Mouse (Mus musculus): ENCODE results near the gene App. TPM values are rescaled to one million over a fixed set of nuclear protein-coding genes. Genes with fewer than 3 reads are reported as not detected.
A peak's percentile ranks its signal among the peaks of the same experiment; 100 is the strongest.

App gene
- polyA plus RNA-seq, 1 experiment from 2014 or later, result 166 TPM

DNA sequence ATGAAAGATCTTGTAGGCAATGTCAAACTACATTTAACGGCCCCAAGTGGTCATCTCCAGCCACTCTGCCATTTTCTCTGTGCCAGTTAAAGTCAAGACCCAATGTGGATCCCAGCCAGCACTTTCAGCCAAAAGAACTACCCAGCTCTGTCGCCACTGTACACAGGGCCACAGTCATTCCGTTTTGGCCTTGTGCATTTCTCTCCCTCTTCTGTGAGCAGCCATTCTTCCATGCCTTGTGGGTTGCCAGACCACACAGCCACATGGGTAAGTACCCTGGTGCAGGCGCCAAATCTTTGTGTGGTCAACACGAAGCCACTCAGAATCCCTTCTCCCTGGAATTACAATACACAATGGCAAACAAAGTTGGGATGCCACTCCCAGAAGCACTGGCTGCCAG, 57.7 kb downstream of the App start:
- no peak overlapping the region for H3K27ac ChIP-seq (replicated peaks)
- H3K4me3 ChIP-seq, result no peak overlapping the region
- no peaks in the 10 kb centered on the region for H3K27me3 ChIP-seq (replicated peaks)
- H3K4me1 ChIP-seq, result peaks cover 26% of the 10 kb centered on the region
- 85% methylated on average over 5 of the region's 5 CpGs for WGBS
- peaks cover 35% of the 10 kb centered on the region for H3K36me3 ChIP-seq
- no peak overlapping the region for H3K4me2 ChIP-seq
- H3K9ac ChIP-seq, result no peak overlapping the region
- ATAC-seq (ENCODE audit: extremely low read depth, insufficient number of reproducible peaks, low FRiP score, low TSS enrichment), result no peak
- no peaks in the 10 kb centered on the region for H3K9me3 ChIP-seq

DNA sequence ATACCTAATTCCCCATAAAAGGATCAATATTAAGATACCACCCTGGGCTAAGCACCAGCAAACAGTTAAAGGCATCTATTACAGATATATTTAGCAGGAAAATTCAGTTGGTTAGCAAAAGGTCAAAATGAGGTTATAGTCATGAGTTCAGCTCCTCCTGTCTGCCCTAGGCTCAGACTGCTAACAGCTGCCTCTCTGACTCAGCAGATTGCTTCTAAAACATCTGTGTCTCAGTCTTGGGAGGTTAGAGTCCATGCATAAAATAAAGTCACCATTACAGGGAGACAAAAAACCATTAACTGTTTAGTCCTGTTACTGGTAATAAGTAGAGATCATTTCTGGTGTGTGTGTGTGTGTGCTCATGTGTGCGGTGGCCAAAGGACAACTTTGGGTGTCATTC, 58.8 kb downstream of the App start:
- no peak for ATAC-seq (ENCODE audit: extremely low read depth, insufficient number of reproducible peaks, low FRiP score, low TSS enrichment)
- no peak overlapping the region for H3K9ac ChIP-seq
- WGBS, result 83% methylated on average over 1 of the region's 1 CpGs
- H3K4me1 ChIP-seq, result peaks cover 36% of the 10 kb centered on the region
- no peak overlapping the region for H3K4me2 ChIP-seq
- no peaks in the 10 kb centered on the region for H3K9me3 ChIP-seq
- H3K4me3 ChIP-seq, result no peak overlapping the region
- no peaks in the 10 kb centered on the region for H3K27me3 ChIP-seq (replicated peaks)
- no peak overlapping the region for H3K27ac ChIP-seq (replicated peaks)
- peaks cover 30% of the 10 kb centered on the region for H3K36me3 ChIP-seq

DNA sequence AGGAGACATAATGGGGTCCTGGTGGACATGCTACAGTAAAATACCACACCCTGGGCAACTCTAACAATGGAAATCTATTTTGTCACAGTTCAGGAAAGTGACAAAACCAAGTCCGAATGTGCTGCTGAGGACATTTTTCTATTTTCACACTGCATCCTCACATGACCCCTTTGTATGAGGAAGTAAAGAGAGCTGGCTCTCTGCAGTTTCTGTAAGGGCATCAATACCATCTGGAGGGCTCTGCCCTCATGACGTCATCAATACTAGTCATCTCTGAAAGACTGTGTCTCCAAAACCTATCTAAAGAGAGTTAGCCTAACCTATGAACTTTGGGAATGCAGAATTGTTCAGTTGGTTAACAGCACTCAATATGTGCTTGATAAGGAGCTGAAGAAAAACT, 59.6 kb downstream of the App start:
- H3K4me3 ChIP-seq, result no peak overlapping the region
- H3K27ac ChIP-seq (replicated peaks), result no peak overlapping the region
- no peaks in the 10 kb centered on the region for H3K27me3 ChIP-seq (replicated peaks)
- H3K4me1 ChIP-seq, result peaks cover 28% of the 10 kb centered on the region
- ATAC-seq (ENCODE audit: extremely low read depth, insufficient number of reproducible peaks, low FRiP score, low TSS enrichment), result no peak
- H3K9ac ChIP-seq, result no peak overlapping the region
- peaks cover 22% of the 10 kb centered on the region for H3K36me3 ChIP-seq
- H3K4me2 ChIP-seq, result no peak overlapping the region
- no peaks in the 10 kb centered on the region for H3K9me3 ChIP-seq
- WGBS, result 82% methylated on average over 2 of the region's 2 CpGs

DNA sequence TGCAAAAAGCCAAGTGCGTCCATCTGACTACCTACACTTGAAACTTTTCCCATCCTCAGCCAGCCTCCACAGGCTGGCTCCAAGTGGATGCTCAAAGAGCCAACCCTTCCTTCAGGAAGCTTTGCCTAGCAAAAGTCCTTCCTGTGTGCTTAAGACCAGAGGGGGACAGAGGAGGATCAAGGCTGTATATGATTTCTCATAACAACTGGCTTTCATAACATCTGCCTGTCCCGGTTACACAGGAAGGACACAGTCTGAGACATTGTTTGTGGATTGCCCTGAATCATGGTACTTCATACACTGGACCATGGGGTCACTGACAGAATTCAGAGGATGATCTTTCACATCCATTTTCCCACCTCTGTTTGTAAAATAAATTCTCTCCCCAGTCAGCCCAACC, 61.3 kb downstream of the App start:
- 72% methylated on average over 2 of the region's 2 CpGs for WGBS
- H3K9ac ChIP-seq, result no peak overlapping the region

DNA sequence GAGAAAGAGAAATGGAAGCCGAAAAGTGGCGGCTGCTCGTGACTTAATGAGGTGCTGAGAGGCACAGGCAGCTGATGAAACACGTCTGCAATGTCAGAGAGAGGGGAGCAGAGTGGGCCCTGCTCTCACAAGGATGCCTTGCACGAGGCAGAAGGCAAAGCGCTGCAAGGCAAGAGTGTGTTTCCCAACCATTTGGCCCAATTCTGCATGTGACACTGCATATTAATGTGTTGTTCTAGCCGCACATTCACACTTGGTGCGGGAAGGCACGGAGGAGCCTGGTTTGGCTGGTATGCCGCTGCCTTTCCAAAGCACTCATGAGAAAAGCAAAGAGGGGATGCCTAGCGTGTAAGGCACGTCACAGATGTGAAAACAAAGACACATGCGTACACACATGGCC, 63.1 kb downstream of the App start:
- Histone ChIP-seq H3K36me3 (no peaks in the 10 kb centered on the region), H3K4me2 (peak overlapping the region; percentile 18; the same call in 1 of the 2 replicates), H3K27me3 (replicated peaks) (no peaks in the 10 kb centered on the region), H3K9me3 (no peaks in the 10 kb centered on the region), H3K9ac (no peak overlapping the region), H3K4me3 (no peak overlapping the region), H3K27ac (replicated peaks) (no peak overlapping the region), H3K4me1 (peaks cover 30% of the 10 kb centered on the region)
- WGBS, result 55% methylated on average over 13 of the region's 13 CpGs
- ATAC-seq (ENCODE audit: extremely low read depth, insufficient number of reproducible peaks, low FRiP score, low TSS enrichment), result no peak

More for the DNA sequence above, 61.3 kb downstream of the App start:
- H3K4me1 ChIP-seq, result peaks cover 19% of the 10 kb centered on the region
- no peak overlapping the region for H3K27ac ChIP-seq (replicated peaks)
- no peak for ATAC-seq (ENCODE audit: extremely low read depth, insufficient number of reproducible peaks, low FRiP score, low TSS enrichment)
- peaks cover 9% of the 10 kb centered on the region for H3K36me3 ChIP-seq
- H3K9me3 ChIP-seq, result no peaks in the 10 kb centered on the region
- H3K4me2 ChIP-seq, result no peak overlapping the region
- no peak overlapping the region for H3K4me3 ChIP-seq
- no peaks in the 10 kb centered on the region for H3K27me3 ChIP-seq (replicated peaks)

DNA sequence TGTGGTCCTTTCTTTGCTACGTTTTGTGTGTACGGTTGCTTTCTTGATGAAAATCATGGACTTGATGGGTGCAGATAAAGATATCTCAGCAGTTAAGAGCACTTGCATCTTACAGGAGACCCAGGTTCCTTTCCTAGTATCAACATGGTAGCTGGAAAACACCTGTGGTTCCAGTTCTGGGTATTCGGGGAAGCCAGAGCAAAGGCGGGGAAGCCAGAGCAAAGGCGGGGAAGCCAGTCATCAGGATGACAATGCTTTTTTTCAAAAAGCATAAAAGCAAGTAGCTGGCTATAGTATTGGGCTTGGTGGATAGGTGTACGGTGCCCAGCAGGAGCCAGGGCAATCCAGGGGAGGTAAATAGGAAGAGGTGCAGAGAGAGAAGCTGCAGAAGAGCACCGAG, 65.1 kb downstream of the App start:
- ATAC-seq (ENCODE audit: extremely low read depth, insufficient number of reproducible peaks, low FRiP score, low TSS enrichment), result no peak
- no peak overlapping the region for H3K4me3 ChIP-seq
- H3K4me1 ChIP-seq, result peaks cover 33% of the 10 kb centered on the region
- H3K27ac ChIP-seq (replicated peaks), result no peak overlapping the region
- H3K27me3 ChIP-seq (replicated peaks), result no peaks in the 10 kb centered on the region
- no peak overlapping the region for H3K9ac ChIP-seq
- no peaks in the 10 kb centered on the region for H3K36me3 ChIP-seq
- H3K4me2 ChIP-seq, result no peak overlapping the region
- no peaks in the 10 kb centered on the region for H3K9me3 ChIP-seq
- 90% methylated on average over 7 of the region's 7 CpGs for whole genome bisulfite sequencing

DNA sequence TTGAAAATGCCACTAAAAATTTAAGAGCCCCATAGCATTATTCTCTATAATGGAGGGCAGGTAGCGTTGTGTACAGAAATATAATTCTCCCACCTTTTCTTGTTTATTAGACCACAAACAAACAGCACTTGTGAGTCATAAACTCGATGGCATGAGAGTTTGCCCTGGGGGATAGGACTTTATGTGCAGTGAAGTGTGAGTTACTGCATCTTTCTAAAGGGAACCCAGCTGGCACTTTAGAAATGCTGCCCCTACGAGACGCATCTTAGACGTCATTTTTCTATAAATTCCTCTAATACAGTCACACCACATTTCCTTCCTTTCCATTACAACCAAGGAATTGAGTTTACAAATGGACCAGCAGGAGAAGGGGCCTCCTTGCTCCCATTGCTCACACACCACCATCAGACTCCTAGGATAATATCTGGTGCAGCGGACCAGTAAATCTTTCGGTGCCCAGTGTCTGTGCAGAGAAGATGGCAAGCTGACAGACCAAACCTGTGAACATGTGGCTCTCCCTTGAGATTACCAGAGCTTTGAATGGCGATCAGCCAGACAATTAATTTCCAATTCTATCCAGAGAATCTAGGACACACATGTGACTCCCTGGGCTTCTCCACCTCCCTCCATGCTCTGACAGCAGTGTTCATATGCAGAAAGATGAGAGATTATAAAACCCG, 66.8 kb downstream of the App start:
- ATAC-seq (ENCODE audit: extremely low read depth, insufficient number of reproducible peaks, low FRiP score, low TSS enrichment), result no peak
- WGBS, result 82% methylated on average over 9 of the region's 9 CpGs
- H3K27ac ChIP-seq (replicated peaks), result no peak overlapping the region
- H3K4me3 ChIP-seq, result no peak overlapping the region
- H3K9me3 ChIP-seq, result no peaks in the 10 kb centered on the region
- H3K36me3 ChIP-seq, result peaks cover 16% of the 10 kb centered on the region
- H3K4me2 ChIP-seq, result no peak overlapping the region
- peaks cover 50% of the 10 kb centered on the region for H3K4me1 ChIP-seq
- H3K27me3 ChIP-seq (replicated peaks), result no peaks in the 10 kb centered on the region
- no peak overlapping the region for H3K9ac ChIP-seq

DNA sequence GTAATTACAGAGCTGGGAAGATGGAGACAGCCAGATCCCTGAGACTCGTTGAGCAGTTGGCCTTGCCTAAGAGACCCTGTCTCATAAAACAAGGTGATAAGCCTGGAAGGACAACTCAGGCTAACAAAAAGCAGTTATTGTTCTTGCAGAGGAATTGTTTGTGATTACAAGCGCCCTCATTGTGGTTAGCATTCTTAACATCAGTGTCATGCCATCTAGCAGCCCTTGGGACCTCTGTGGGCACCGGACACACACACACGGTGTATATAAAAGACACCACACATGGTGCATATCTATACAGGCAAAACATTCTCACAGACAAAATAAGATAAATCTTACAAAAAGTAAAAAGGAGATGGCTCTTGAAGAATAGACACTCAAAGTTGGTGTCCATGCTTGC, 68.0 kb downstream of the App start:
- H3K27me3 ChIP-seq (replicated peaks), result no peaks in the 10 kb centered on the region
- peaks cover 23% of the 10 kb centered on the region for H3K36me3 ChIP-seq
- H3K9ac ChIP-seq, result no peak overlapping the region
- no peak overlapping the region for H3K27ac ChIP-seq (replicated peaks)
- no peak overlapping the region for H3K4me2 ChIP-seq
- H3K9me3 ChIP-seq, result no peaks in the 10 kb centered on the region
- WGBS, result 55% methylated on average over 4 of the region's 4 CpGs
- H3K4me3 ChIP-seq, result no peak overlapping the region
- no peak for ATAC-seq (ENCODE audit: extremely low read depth, insufficient number of reproducible peaks, low FRiP score, low TSS enrichment)
- H3K4me1 ChIP-seq, result peaks cover 55% of the 10 kb centered on the region

DNA sequence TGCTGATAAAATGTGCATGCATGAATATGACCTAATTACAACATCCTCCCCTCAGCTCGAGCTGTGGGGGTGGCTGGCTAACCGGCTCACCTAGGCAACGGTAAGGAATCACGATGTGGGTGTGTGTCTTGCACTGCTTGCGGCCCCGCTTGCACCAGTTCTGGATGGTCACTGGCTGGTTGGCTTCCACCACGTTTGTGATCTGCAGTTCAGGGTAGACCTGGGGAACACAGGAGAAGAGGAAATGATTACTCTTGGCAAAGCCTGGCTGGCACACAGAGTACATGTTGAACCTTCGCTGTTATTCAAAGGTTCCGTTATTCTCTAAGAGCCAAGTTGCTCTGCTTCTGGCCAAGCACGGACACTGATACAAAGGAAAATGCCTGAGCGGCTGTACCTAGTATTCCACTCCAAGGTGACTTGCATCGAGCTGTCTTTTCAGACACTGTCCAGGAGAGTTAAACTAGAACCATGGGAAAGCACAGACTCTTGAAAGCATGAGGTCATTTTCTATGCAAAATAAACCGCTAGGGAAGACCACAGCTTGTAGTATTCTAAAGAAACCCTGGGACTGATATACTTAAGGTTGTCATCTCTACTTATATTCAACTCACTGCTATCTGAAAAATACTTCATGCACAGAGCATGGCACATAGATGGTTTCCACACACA, 70.3 kb downstream of the App start:
- H3K27ac ChIP-seq (replicated peaks), result peak overlapping the region; percentile 62; the same call in 1 of the 2 replicates
- H3K4me3 ChIP-seq, result no peak overlapping the region
- H3K4me2 ChIP-seq, result no peak overlapping the region; the same call in 1 of the 2 replicates
- H3K27me3 ChIP-seq (replicated peaks), result no peaks in the 10 kb centered on the region
- peaks cover 64% of the 10 kb centered on the region for H3K4me1 ChIP-seq
- WGBS, result 69% methylated on average over 13 of the region's 13 CpGs
- no peak for ATAC-seq (ENCODE audit: extremely low read depth, insufficient number of reproducible peaks, low FRiP score, low TSS enrichment)
- no peaks in the 10 kb centered on the region for H3K9me3 ChIP-seq
- H3K36me3 ChIP-seq, result peaks cover 29% of the 10 kb centered on the region
- H3K9ac ChIP-seq, result no peak overlapping the region

DNA sequence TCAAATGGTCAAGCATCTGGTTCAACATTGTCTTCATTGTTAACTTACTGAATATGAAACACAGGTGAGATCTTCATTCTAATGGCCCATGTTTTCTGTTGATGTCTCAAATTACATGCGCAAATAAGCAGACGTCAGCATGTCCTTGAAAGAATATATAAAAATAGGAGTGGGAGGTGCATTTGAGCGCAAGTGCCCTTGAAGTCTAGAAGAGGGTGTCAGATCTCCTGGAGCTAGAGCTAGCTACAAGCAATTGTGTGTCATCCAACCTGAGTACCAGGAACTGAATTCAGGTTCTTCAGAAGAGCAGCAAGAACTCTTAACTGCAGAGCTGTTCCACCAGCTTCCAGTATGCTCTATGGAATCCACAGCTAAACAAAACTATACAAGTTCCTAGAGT, 72.0 kb downstream of the App start:
- WGBS, result 75% methylated on average over 3 of the region's 3 CpGs
- peaks cover 40% of the 10 kb centered on the region for H3K36me3 ChIP-seq
- no peaks in the 10 kb centered on the region for H3K27me3 ChIP-seq (replicated peaks)
- H3K4me2 ChIP-seq, result no peak overlapping the region
- H3K9me3 ChIP-seq, result no peaks in the 10 kb centered on the region
- H3K9ac ChIP-seq, result no peak overlapping the region
- ATAC-seq (ENCODE audit: extremely low read depth, insufficient number of reproducible peaks, low FRiP score, low TSS enrichment), result no peak
- no peak overlapping the region for H3K27ac ChIP-seq (replicated peaks)
- peaks cover 61% of the 10 kb centered on the region for H3K4me1 ChIP-seq
- no peak overlapping the region for H3K4me3 ChIP-seq

DNA sequence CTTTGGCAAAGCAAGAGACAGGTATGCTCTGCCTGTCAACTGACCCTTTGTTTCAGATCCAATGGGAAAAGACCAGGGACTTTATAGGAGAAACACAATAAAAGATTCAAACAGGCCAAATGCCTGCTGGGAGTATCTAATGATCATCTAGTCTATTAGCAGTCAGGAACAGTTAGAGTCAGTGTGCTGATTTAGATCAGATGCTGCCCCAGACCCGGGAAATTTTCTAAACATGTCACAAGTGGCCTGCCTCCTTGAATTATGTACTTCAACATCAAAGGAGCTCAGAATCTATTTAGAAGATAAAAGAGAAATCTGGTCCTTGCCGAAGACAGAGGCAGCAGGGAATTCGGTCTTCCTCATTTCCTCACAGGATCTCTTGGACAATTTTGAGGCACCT, 72.8 kb downstream of the App start:
- no peak for ATAC-seq (ENCODE audit: extremely low read depth, insufficient number of reproducible peaks, low FRiP score, low TSS enrichment)
- H3K9ac ChIP-seq, result no peak overlapping the region
- no peak overlapping the region for H3K27ac ChIP-seq (replicated peaks)
- WGBS, result 40% methylated on average over 3 of the region's 3 CpGs
- no peaks in the 10 kb centered on the region for H3K27me3 ChIP-seq (replicated peaks)
- no peak overlapping the region for H3K4me3 ChIP-seq
- H3K9me3 ChIP-seq, result no peaks in the 10 kb centered on the region
- no peak overlapping the region for H3K4me2 ChIP-seq
- H3K4me1 ChIP-seq, result peaks cover 66% of the 10 kb centered on the region
- H3K36me3 ChIP-seq, result peaks cover 40% of the 10 kb centered on the region

DNA sequence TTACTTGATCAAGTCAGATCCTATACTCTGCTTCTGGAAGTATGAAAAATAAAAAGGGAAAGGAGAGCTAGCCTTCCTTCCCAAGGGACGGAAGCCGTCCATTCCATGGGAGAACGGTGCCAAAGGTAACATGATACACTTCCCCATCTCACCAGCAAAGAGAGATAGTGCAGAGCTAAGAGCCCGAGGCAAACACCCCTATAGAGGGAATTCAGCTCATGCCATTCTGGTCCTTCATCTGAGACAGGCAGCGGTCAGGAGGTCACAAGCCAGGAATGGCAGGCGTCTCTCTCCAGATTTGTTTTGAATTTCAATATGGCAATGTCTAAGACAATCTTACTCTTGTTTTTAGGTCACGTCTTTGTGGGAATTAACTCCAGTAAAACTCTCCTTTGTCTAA, 74.1 kb downstream of the App start:
- no peak overlapping the region for H3K4me3 ChIP-seq
- no peaks in the 10 kb centered on the region for H3K9me3 ChIP-seq
- peaks cover 40% of the 10 kb centered on the region for H3K36me3 ChIP-seq
- no peaks in the 10 kb centered on the region for H3K27me3 ChIP-seq (replicated peaks)
- H3K4me2 ChIP-seq, result no peak overlapping the region
- ATAC-seq (ENCODE audit: extremely low read depth, insufficient number of reproducible peaks, low FRiP score, low TSS enrichment), result no peak
- peaks cover 72% of the 10 kb centered on the region for H3K4me1 ChIP-seq
- WGBS, result 19% methylated on average over 7 of the region's 7 CpGs
- peak overlapping the region; percentile 13 for H3K27ac ChIP-seq (replicated peaks)
- no peak overlapping the region for H3K9ac ChIP-seq

All from heart, embryonic 13.5 days (tissue).